Mouse (Mus musculus): ENCODE measurements around the gene Kcnh1. TPM values are rescaled to one million over a fixed set of nuclear protein-coding genes. Genes with fewer than 3 reads are reported as not detected.

Gene Kcnh1
- total and polyA plus RNA-seq, 2 experiments from 2014 or later = 0.10 to 0.31 TPM

DNA sequence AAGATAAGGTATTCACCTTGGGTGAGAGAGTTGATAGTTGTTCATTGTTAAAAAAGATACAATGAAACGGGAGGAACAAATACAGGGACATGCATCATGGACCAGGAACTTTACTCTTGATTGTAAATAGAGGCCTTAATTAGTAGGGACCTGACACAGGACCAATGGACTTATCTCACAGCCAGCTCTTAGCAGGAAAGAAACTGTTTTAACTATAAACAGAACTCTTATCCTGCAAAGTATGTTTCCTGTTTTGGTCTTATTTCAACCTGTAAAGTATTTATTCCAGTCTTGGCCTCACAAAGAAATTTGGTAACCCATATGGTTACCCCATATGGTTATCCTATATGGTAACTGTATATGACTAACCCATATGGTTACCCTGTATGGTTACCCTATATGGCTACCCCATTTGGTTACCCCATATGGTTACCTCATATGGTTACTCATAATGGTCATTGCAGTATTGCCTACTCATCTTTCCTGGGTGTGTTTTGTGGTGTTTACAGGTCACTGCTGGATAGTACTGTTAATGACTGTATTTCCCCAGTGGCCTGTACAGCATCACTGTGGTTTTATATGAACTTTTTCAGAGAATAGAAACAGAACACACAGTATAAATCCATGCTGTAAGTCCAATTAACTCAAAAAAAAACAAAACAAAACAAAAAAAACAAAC lies 125.0 kb downstream of the Kcnh1 start:
- Histone ChIP-seq H3K27me3 (ENCODE audit: control insufficient read depth, insufficient read depth, low read length) (no peaks in the 10 kb centered on the region), H3K9me3 (replicated peaks; ENCODE audit: control insufficient read depth, low read length) (no peaks in the 10 kb centered on the region), H3K36me3 (replicated peaks; ENCODE audit: control insufficient read depth, insufficient read depth, low read length) (no peaks in the 10 kb centered on the region), H3K27ac (ENCODE audit: low read depth) (no peak overlapping the region), H3K4me2 (ENCODE audit: low read depth, low read length) (no peak overlapping the region), H3K4me1 (ENCODE audit: control insufficient read depth, insufficient read depth) (no peaks in the 10 kb centered on the region), H3K9ac (replicated peaks; ENCODE audit: low read depth, low read length) (no peak overlapping the region), H3K4me3 (ENCODE audit: low read depth, low read length) (no peak overlapping the region)
- DNase-seq (ENCODE audit: low spot score) (no peak), ATAC-seq (ENCODE audit: insufficient read depth, low read depth) (no peak)
- TF ChIP-seq CTCF (IDR thresholded peaks at IDR 0.05; ENCODE audit: low read depth) (no peak), EP300 (IDR thresholded peaks at IDR 0.05; ENCODE audit: low read depth) (no peak)
- WGBS = 50% methylated on average over 1 of the region's 1 CpGs

GRCm38 (mm10) chr1:192324223-192324622 lies 133.6 kb downstream of the Kcnh1 start:
- DNase-seq (ENCODE audit: low spot score) (no peak), ATAC-seq (ENCODE audit: insufficient read depth, low read depth) (no peak)
- no peak overlapping the region for H3K4me2 ChIP-seq (ENCODE audit: low read depth, low read length)
- no peak for TF ChIP-seq EP300 (IDR thresholded peaks at IDR 0.05; ENCODE audit: low read depth)
- TF ChIP-seq CTCF (IDR thresholded peaks at IDR 0.05; ENCODE audit: low read depth) = no peak
- no peaks in the 10 kb centered on the region for H3K36me3 ChIP-seq (replicated peaks; ENCODE audit: control insufficient read depth, insufficient read depth, low read length)
- H3K9me3 ChIP-seq (replicated peaks; ENCODE audit: control insufficient read depth, low read length) = no peaks in the 10 kb centered on the region
- no peak overlapping the region for H3K9ac ChIP-seq (replicated peaks; ENCODE audit: low read depth, low read length)
- 59% methylated on average over 3 of the region's 3 CpGs for WGBS
- no peak overlapping the region for H3K4me3 ChIP-seq (ENCODE audit: low read depth, low read length)
- H3K27me3 ChIP-seq (ENCODE audit: control insufficient read depth, insufficient read depth, low read length) = no peaks in the 10 kb centered on the region
- no peak overlapping the region for H3K27ac ChIP-seq (ENCODE audit: low read depth)
- no peaks in the 10 kb centered on the region for H3K4me1 ChIP-seq (ENCODE audit: control insufficient read depth, insufficient read depth)

GRCm38 (mm10) chr1:192327052-192327451 lies 136.5 kb downstream of the Kcnh1 start:
- 81% methylated on average over 8 of the region's 8 CpGs for WGBS

DNA sequence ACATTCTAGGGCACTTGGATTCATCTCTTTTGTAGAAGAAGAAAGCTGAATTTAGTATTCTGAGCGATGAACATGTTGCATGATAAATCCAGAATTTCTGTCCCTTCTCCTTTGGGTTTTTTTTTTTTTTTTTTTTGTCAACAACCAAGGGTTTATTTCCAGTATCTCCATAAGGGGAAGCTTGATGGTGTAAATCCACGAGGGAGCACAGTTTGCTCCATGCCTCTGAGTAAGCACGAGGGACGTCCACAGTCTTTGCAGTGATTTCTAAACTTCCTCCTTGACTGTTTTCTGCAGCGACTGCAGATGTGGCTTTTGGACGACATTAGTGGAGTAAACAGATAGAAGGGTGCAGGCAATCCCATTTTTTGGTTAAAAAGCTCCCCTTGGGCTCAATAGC lies 140.6 kb downstream of the Kcnh1 start:
- Histone ChIP-seq H3K4me2 (ENCODE audit: low read depth, low read length) (no peak overlapping the region), H3K4me3 (ENCODE audit: low read depth, low read length) (no peak overlapping the region), H3K4me1 (ENCODE audit: control insufficient read depth, insufficient read depth) (no peaks in the 10 kb centered on the region), H3K36me3 (replicated peaks; ENCODE audit: control insufficient read depth, insufficient read depth, low read length) (no peaks in the 10 kb centered on the region), H3K27me3 (ENCODE audit: control insufficient read depth, insufficient read depth, low read length) (no peaks in the 10 kb centered on the region), H3K9ac (replicated peaks; ENCODE audit: low read depth, low read length) (no peak overlapping the region), H3K9me3 (replicated peaks; ENCODE audit: control insufficient read depth, low read length) (0 out of 2 replicates have a peak, but pooled peaks cover 3% of the 10 kb centered on the region), H3K27ac (ENCODE audit: low read depth) (no peak overlapping the region)
- TF ChIP-seq EP300 (IDR thresholded peaks at IDR 0.05; ENCODE audit: low read depth) (no peak), CTCF (IDR thresholded peaks at IDR 0.05; ENCODE audit: low read depth) (no peak)
- DNase-seq (ENCODE audit: low spot score) (no peak), ATAC-seq (ENCODE audit: insufficient read depth, low read depth) (no peak)
- 75% methylated on average over 6 of the region's 6 CpGs for WGBS

More at GRCm38 (mm10) chr1:192327052-192327451, 136.5 kb downstream of the Kcnh1 start:
- no peak for DNase-seq (ENCODE audit: low spot score)
- Histone ChIP-seq H3K4me2 (ENCODE audit: low read depth, low read length) (no peak overlapping the region), H3K27ac (ENCODE audit: low read depth) (no peak overlapping the region), H3K9me3 (replicated peaks; ENCODE audit: control insufficient read depth, low read length) (0 out of 2 replicates have a peak, but pooled peaks cover 2% of the 10 kb centered on the region), H3K27me3 (ENCODE audit: control insufficient read depth, insufficient read depth, low read length) (no peaks in the 10 kb centered on the region), H3K4me3 (ENCODE audit: low read depth, low read length) (no peak overlapping the region), H3K4me1 (ENCODE audit: control insufficient read depth, insufficient read depth) (no peaks in the 10 kb centered on the region), H3K36me3 (replicated peaks; ENCODE audit: control insufficient read depth, insufficient read depth, low read length) (no peaks in the 10 kb centered on the region), H3K9ac (replicated peaks; ENCODE audit: low read depth, low read length) (no peak overlapping the region)
- no peak for TF ChIP-seq EP300 (IDR thresholded peaks at IDR 0.05; ENCODE audit: low read depth)
- no peak for ATAC-seq (ENCODE audit: insufficient read depth, low read depth)

GRCm38 (mm10) chr1:192336029-192336428 lies 145.5 kb downstream of the Kcnh1 start:
- H3K27me3 ChIP-seq (ENCODE audit: control insufficient read depth, insufficient read depth, low read length) = no peaks in the 10 kb centered on the region
- DNase-seq (ENCODE audit: low spot score) = no peak
- TF ChIP-seq EP300 (IDR thresholded peaks at IDR 0.05; ENCODE audit: low read depth) = no peak
- 80% methylated on average over 5 of the region's 5 CpGs for WGBS
- no peak overlapping the region for H3K9ac ChIP-seq (replicated peaks; ENCODE audit: low read depth, low read length)
- no peak overlapping the region for H3K4me3 ChIP-seq (ENCODE audit: low read depth, low read length)
- no peaks in the 10 kb centered on the region for H3K4me1 ChIP-seq (ENCODE audit: control insufficient read depth, insufficient read depth)
- H3K4me2 ChIP-seq (ENCODE audit: low read depth, low read length) = no peak overlapping the region
- H3K27ac ChIP-seq (ENCODE audit: low read depth) = no peak overlapping the region
- no peaks in the 10 kb centered on the region for H3K36me3 ChIP-seq (replicated peaks; ENCODE audit: control insufficient read depth, insufficient read depth, low read length)
- H3K9me3 ChIP-seq (replicated peaks; ENCODE audit: control insufficient read depth, low read length) = 0 out of 2 replicates have a peak, but pooled peaks cover 7% of the 10 kb centered on the region
- ATAC-seq (ENCODE audit: insufficient read depth, low read depth) = no peak

Measured in heart, postnatal 0 days (tissue).